Mouse (Mus musculus) hindbrain, embryonic 11.5 days (tissue): Measurements from ENCODE around the gene Efcab2. TPM values are rescaled to one million over a fixed set of nuclear protein-coding genes. Genes with fewer than 3 reads are reported as not detected.

Experiments
- ATAC-seq: fragments of 200-750 bp; cut with Nextera tagmentation; 2 replicates; pipeline ENCODE4 v1.8.0; 2017; ENCODE audit warnings: mild to moderate bottlenecking, moderate TSS enrichment, moderate library complexity; ENCODE audit not compliant: low FRiP score
- DNase-seq: peaks from one replicate; pipeline ENCODE4 v3.0.0-alpha.2; 2015; ENCODE audit warnings: low spot score
- H3K27ac ChIP-seq: fragments of 300-500 bp; sonication (generic); 2 replicates; pipeline ENCODE4 v1.5.1; 2014; ENCODE audit warnings: mild to moderate bottlenecking, low read depth, low read length
- H3K27me3 ChIP-seq: fragments of 300-500 bp; sonication (generic); 2 replicates; pipeline ENCODE4 v1.6.1; 2014; ENCODE audit warnings: mild to moderate bottlenecking, low read length, moderate library complexity, mixed read lengths; ENCODE audit not compliant: control insufficient read depth, insufficient read depth
- H3K36me3 ChIP-seq: fragments of 300-500 bp; sonication (generic); 2 replicates; pipeline ENCODE4 v1.6.1; 2014; ENCODE audit warnings: mild to moderate bottlenecking, low read length, moderate library complexity, mixed read lengths; ENCODE audit not compliant: control insufficient read depth, insufficient read depth
- H3K4me1 ChIP-seq: fragments of 300-500 bp; sonication (generic); replicated peaks from 2 replicates; pipeline ENCODE4 v1.6.1; 2014; ENCODE audit warnings: low read length, mixed read lengths; ENCODE audit not compliant: control insufficient read depth, insufficient read depth
- H3K4me2 ChIP-seq: fragments of 300-500 bp; sonication (generic); replicated peaks from 2 replicates; pipeline ENCODE4 v1.6.1; 2014; ENCODE audit warnings: mild to moderate bottlenecking, low read depth, low read length
- H3K4me3 ChIP-seq: fragments of 300-500 bp; sonication (generic); 2 replicates; pipeline ENCODE4 v1.5.1; 2014; ENCODE audit warnings: low read depth, low read length
- H3K9ac ChIP-seq: fragments of 300-500 bp; sonication (generic); 2 replicates; pipeline ENCODE4 v1.6.1; 2014; ENCODE audit warnings: low read depth, low read length
- H3K9me3 ChIP-seq: fragments of 300-500 bp; sonication (generic); 2 replicates; pipeline ENCODE4 v1.6.1; 2016; ENCODE audit warnings: low read length; ENCODE audit not compliant: control insufficient read depth
- WGBS: fragments of 180-500 bp; shearing (Covaris S2); extraction: QIAGEN DNeasy Blood & Tissue Kit; methylation state at CpG from one replicate; pipeline ENCODE4 v1.1.7; 2014; 5-methylcytosine and 5-hydroxymethylcytosine counted together
- polyA plus RNA-seq: library from polyadenylated mRNA; unstranded; fragments of >200 nt; fragmentation: Nextera tagmentation; extraction: Ambion mirVana; gene quantifications from 2 replicates; pipeline ENCODE4 v1.2.1, GENCODE M21; 2014

Gene Efcab2
- polyA plus RNA-seq, 1 experiment from 2014 or later, result 8.3 TPM

DNA sequence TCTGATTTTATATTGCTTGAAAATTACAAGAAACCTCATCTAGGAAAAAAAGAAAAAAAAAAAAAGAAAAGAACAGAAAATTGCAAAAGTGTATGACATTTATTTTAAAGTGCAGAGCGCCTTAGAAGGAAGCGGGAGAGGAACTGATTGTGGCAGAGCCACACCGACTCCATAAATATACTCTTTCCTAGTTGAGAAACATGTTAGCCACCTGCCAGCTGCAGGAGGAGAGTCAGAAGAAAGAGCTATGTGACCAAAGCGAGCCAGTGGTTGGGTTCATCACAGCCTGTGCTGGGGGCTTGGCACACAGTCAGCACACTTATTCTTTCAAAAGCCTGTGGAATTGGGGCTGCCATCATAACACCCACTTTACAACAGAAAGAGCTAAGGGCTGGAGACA is 33.2 kb upstream of the Efcab2 start:
- Histone ChIP-seq H3K4me1 (0 out of 2 replicates have a peak, but pooled peaks cover 2% of the 10 kb centered on the region), H3K9ac (no peak overlapping the region)

DNA sequence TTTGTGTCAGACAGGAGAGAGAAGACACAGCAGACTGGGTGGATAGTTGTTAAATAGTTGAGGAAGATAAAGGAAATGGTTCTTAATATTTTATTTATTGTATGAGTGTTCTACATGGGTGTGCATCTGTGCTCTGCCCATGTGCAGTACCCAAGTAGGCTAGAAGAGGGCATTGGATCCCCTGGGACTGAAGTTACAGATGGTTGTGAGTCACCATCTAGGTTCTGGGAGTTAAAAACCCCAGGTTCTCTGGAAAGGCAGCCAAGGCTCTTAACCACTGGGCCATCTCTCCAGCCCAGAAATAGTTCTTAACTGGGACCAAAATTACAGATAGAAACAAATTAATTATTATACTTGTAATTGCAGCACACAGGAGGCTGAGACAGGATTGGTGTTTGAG is 30.5 kb upstream of the Efcab2 start:
- no peak overlapping the region for H3K4me3 ChIP-seq
- ATAC-seq, result no peak

More for the DNA sequence above, 33.2 kb upstream of the Efcab2 start:
- WGBS, result 85% methylated on average over 4 of the region's 4 CpGs
- no peak for ATAC-seq
- no peak overlapping the region for H3K27ac ChIP-seq
- no peak overlapping the region for H3K4me3 ChIP-seq
- no peaks in the 10 kb centered on the region for H3K36me3 ChIP-seq
- no peaks in the 10 kb centered on the region for H3K9me3 ChIP-seq
- H3K4me2 ChIP-seq, result no peak overlapping the region
- DNase-seq, result no peak
- no peaks in the 10 kb centered on the region for H3K27me3 ChIP-seq

DNA sequence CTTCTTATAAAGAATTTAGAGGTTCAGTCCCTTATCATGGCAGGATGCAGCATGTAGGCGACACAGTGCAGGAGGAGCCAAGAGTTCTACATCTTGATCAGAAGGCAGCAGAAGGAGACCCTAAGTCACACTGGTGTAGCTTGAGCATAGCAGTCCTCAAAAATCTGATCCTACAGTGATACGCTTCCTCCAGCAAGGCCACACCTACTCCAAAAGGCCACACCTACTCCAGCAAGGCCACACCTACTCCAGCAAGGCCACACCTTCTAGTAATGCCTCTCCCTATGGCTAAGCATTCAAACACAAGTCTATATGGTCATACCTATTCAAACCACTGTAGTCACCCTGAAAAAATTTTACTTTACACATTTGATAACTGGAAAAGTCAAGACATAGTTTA is 29.8 kb upstream of the Efcab2 start:
- H3K9ac ChIP-seq, result no peak overlapping the region
- no peaks in the 10 kb centered on the region for H3K9me3 ChIP-seq
- no peak overlapping the region for H3K27ac ChIP-seq
- H3K4me1 ChIP-seq, result no peaks in the 10 kb centered on the region
- no peak overlapping the region for H3K4me3 ChIP-seq
- no peaks in the 10 kb centered on the region for H3K27me3 ChIP-seq
- ATAC-seq (no peak), DNase-seq (no peak)
- no peak overlapping the region for H3K4me2 ChIP-seq
- no peaks in the 10 kb centered on the region for H3K36me3 ChIP-seq
- WGBS, result 79% methylated on average over 2 of the region's 2 CpGs

More for the DNA sequence above, 30.5 kb upstream of the Efcab2 start:
- no peaks in the 10 kb centered on the region for H3K36me3 ChIP-seq
- no peak for DNase-seq
- no peaks in the 10 kb centered on the region for H3K4me1 ChIP-seq
- no peaks in the 10 kb centered on the region for H3K9me3 ChIP-seq
- no peak overlapping the region for H3K4me2 ChIP-seq
- no peaks in the 10 kb centered on the region for H3K27me3 ChIP-seq
- no peak overlapping the region for H3K27ac ChIP-seq
- H3K9ac ChIP-seq, result no peak overlapping the region

DNA sequence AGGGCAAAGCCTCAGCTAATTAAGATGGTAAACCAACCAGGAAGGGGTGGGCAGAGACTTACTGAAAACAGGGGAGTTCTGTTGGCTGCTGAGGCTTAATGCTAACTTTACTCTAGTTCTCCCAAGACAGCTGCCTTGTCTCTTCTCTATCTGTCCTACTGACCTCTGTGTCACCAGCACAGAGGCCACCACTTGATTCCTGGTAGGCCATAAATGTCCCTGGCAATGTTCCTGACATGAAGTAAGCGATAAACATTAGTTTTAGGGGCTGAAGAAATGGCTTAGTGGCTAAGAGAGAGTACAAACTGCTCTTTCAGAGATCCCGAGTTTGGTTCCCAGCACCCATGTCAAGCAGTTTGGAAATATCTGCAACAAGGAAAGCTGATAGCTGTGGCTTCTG is 29.0 kb upstream of the Efcab2 start:
- 91% methylated on average over 2 of the region's 2 CpGs for WGBS
- DNase-seq (no peak), ATAC-seq (no peak)
- Histone ChIP-seq H3K4me1 (no peaks in the 10 kb centered on the region), H3K27me3 (no peaks in the 10 kb centered on the region), H3K27ac (no peak overlapping the region), H3K9ac (no peak overlapping the region), H3K9me3 (no peaks in the 10 kb centered on the region), H3K36me3 (no peaks in the 10 kb centered on the region), H3K4me3 (no peak overlapping the region), H3K4me2 (no peak overlapping the region)

DNA sequence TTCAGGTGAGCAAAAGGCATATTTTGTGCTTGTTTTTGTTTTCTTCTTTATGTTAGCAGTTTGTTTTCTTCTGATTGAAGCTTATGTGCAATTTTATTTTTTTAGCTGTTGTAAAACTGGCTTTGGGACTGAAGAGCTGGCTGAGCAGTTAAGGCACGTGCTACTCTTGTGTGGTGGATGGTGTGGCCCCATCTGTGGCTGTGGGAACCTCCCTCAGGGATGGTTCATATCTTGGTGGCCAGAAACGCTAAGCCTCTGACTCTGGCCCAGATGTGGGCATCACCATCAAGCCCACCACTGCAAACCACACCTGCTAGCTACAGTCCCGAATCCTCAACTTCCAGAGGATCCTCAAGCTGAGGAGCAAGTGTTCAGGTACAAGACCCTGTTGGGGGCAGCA is 27.8 kb upstream of the Efcab2 start:
- no peak overlapping the region for H3K27ac ChIP-seq
- H3K9me3 ChIP-seq, result no peaks in the 10 kb centered on the region
- WGBS, result 86% methylated on average over 3 of the region's 3 CpGs
- no peaks in the 10 kb centered on the region for H3K27me3 ChIP-seq
- H3K4me3 ChIP-seq, result no peak overlapping the region
- H3K4me2 ChIP-seq, result no peak overlapping the region
- no peak for ATAC-seq
- no peak for DNase-seq
- H3K36me3 ChIP-seq, result no peaks in the 10 kb centered on the region
- H3K4me1 ChIP-seq, result no peaks in the 10 kb centered on the region
- H3K9ac ChIP-seq, result no peak overlapping the region

DNA sequence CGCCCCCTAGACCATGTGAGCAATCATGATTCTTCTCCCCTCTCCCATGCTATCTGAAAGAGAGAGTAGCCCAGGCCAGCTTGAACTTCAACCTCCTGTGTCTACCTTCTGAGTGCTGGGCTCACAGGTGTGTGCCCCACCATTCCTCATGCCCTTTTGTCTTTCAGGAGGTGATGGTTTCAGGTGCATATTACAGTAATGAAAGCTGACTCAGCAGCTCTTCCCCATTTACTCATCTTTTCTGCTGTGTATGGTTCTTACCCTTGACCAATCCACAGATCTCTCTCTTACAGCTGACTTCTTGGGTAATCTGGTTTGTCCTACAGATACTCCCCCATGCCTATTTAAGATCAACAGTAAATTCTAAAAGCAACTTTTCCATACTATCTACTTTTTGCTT is 26.7 kb upstream of the Efcab2 start:
- Histone ChIP-seq H3K27me3 (no peaks in the 10 kb centered on the region), H3K4me1 (no peaks in the 10 kb centered on the region), H3K9ac (no peak overlapping the region), H3K36me3 (no peaks in the 10 kb centered on the region), H3K9me3 (no peaks in the 10 kb centered on the region), H3K4me3 (no peak overlapping the region), H3K4me2 (no peak overlapping the region), H3K27ac (no peak overlapping the region)
- 69% methylated on average over 1 of the region's 1 CpGs for WGBS
- ATAC-seq, result no peak
- no peak for DNase-seq

DNA sequence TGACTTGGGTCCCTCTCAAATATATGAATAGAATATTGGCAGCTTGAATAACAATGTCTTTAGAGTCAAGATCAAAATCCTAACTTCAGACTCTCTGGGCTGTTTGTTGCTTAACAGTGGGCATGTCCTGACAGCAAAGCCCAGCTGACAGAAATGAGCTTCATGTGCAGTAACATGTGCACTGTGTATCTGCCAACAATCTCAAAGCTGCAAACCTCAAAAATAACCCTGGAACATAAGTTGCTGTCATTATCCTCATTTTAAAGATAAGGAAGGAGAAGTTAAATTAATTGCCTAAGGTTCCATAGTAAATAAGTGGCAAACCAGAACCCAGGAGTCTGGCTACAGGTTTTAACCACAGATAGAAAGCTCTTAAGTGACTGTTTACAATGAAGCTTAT is 23.7 kb upstream of the Efcab2 start:
- no peak overlapping the region for H3K27ac ChIP-seq
- no peaks in the 10 kb centered on the region for H3K4me1 ChIP-seq
- no peaks in the 10 kb centered on the region for H3K27me3 ChIP-seq
- no peaks in the 10 kb centered on the region for H3K36me3 ChIP-seq
- no peak overlapping the region for H3K9ac ChIP-seq
- DNase-seq, result no peak
- no peak overlapping the region for H3K4me3 ChIP-seq
- no peak for ATAC-seq
- no peak overlapping the region for H3K4me2 ChIP-seq
- no peaks in the 10 kb centered on the region for H3K9me3 ChIP-seq

DNA sequence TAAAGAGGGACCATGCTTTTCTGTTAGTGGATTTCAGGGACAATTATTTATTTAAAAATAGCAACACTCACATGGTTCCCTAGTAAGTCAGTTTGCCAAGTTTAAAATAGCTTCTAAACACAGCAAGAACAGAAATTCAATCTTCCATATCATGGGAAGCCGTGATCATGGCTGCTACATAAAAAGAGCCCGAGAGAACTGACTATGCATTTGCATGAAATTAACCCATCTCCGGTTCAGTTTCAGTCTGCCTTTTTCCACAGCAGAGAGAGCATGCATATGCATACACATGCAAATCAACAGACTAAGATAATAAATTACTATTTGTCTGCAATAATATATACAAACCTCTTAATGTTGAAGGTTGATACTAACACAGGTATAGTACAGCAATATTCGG is 17.1 kb upstream of the Efcab2 start:
- no peak overlapping the region for H3K27ac ChIP-seq
- H3K4me1 ChIP-seq, result no peaks in the 10 kb centered on the region
- 74% methylated on average over 4 of the region's 4 CpGs for whole genome bisulfite sequencing
- H3K27me3 ChIP-seq, result no peaks in the 10 kb centered on the region
- ATAC-seq (no peak), DNase-seq (no peak)
- H3K9ac ChIP-seq, result no peak overlapping the region
- no peak overlapping the region for H3K4me2 ChIP-seq
- H3K36me3 ChIP-seq, result no peaks in the 10 kb centered on the region
- H3K9me3 ChIP-seq, result no peaks in the 10 kb centered on the region
- no peak overlapping the region for H3K4me3 ChIP-seq

DNA sequence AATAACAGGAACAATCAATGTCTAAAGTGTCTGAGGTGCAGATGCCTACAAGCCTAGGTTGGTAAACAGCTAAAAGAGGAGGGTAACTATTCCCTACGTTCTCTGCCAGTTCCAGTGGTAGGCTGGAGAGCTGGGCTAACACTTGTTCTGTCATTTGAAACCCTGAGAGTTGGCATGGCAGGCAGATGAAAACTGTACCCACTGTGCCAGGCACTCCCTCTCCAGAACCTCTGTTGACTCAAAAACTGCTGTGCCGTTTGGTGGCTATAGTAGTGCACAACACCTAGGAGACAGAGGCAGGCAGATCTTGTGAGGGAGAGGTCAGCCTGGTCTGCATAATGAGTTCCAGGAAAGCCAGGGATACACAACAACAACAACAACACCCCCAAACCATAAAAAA is 16.5 kb upstream of the Efcab2 start:
- H3K27ac ChIP-seq, result no peak overlapping the region
- H3K4me3 ChIP-seq, result no peak overlapping the region
- H3K9me3 ChIP-seq, result no peaks in the 10 kb centered on the region
- 81% methylated on average over 2 of the region's 2 CpGs for WGBS
- ATAC-seq, result no peak
- no peak overlapping the region for H3K4me2 ChIP-seq
- no peak overlapping the region for H3K9ac ChIP-seq
- no peaks in the 10 kb centered on the region for H3K4me1 ChIP-seq
- DNase-seq, result no peak
- no peaks in the 10 kb centered on the region for H3K27me3 ChIP-seq
- no peaks in the 10 kb centered on the region for H3K36me3 ChIP-seq
